Mouse (Mus musculus): ENCODE data around the gene Map3k7. TPM values are rescaled to one million over a fixed set of nuclear protein-coding genes. Genes with fewer than 3 reads are reported as not detected.

Map3k7 gene
- polyA plus RNA-seq (2015; fragmentation: Nextera tagmentation; extraction: Ambion mirVana) = 16.9 and 25.9 TPM in 2 replicates

DNA sequence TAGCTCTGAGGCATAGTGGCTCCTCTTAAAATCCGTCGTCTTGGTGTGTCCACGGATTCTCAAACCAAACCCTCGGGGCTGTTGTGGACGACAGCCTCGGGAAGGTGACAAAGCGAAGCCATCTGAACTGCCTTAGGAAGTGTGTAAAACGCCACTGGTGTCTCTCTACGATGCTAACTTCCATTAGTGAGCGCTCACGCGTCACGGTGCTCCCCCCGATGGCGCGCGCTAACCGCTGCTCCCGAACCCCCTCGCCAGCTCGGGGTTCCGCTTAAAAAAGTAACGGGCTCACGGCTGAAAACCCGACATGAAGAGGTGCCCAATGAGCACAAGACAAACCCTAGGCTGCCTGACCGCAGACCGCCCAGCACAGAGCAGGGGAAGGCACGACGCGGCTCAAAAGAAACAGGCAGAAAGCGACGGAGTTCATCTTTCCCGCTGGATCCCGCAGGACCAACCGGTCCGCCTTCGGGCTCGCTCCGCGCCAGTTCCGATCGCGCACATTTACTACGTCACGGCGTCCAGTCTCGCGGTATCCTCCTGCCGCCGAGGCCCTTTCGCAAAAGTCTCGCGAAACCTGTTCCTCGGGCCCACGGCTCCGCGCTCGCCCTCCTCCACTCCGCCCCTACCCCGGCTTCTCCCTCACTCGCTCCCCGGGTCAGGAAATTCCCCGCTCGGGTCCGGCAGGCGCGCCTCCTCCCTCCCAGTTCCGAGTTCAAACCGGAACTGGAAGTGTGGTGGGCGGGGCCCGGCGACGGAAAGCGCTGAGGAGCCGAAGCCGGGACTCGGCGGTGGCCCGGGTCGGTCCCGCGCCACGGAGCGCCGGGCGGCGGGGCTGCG lies at the start of gene Map3k7:
Gene Map3k7 (plus strand): TSS at position 744 of the 840 bp plus-strand sequence.
- peak within 1 kb of the TSS; percentile 71 for H3K4me2 ChIP-seq (ENCODE audit: low read depth, low read length)
- H3K27ac ChIP-seq (ENCODE audit: low read length) = peak within 1 kb of the TSS; percentile 99
- no peaks in the 10 kb centered on the region for H3K27me3 ChIP-seq (ENCODE audit: control insufficient read depth, insufficient read depth, low read depth, low read length)
- WGBS = under 1% methylated on average over 88 of the region's 88 CpGs
- H3K9ac ChIP-seq (ENCODE audit: low read length) = peak within 1 kb of the TSS; percentile 87
- H3K9me3 ChIP-seq (ENCODE audit: control insufficient read depth, low read length) = no peaks in the 10 kb centered on the region
- ATAC-seq (ENCODE audit: low read depth) = peak; percentile 97
- peak within 1 kb of the TSS; percentile 75 for H3K4me3 ChIP-seq (ENCODE audit: low read length)
- peaks cover 17% of the 10 kb centered on the region for H3K4me1 ChIP-seq (replicated peaks; ENCODE audit: control insufficient read depth, insufficient read depth, low read length)
- no peaks in the 10 kb centered on the region for H3K36me3 ChIP-seq (ENCODE audit: control insufficient read depth, insufficient read depth, low read length)

DNA sequence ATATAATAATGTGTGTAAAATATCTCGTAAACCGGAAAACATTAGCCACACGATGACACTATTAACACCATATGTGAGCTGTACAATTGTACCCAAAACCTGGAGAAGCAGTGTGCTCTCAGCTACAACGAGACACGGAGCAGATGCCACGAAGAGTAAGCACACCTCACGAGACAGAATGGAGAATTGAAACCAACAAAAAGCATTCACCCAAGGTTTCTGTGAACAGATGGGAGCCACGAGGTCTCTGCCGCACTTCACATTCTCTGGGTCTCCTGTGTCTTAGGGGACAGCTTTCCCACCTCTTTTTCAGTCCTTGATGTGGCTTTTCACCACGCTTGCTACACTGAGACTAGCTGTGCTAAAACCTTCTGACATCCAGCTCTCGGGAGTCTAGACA lies 48.8 kb upstream of the Map3k7 start:
- no peak overlapping the region for H3K27ac ChIP-seq (ENCODE audit: low read length)
- no peaks in the 10 kb centered on the region for H3K4me1 ChIP-seq (replicated peaks; ENCODE audit: control insufficient read depth, insufficient read depth, low read length)
- H3K9ac ChIP-seq (ENCODE audit: low read length) = no peak overlapping the region
- no peak overlapping the region for H3K4me3 ChIP-seq (ENCODE audit: low read length)
- H3K4me2 ChIP-seq (ENCODE audit: low read depth, low read length) = no peak overlapping the region
- ATAC-seq (ENCODE audit: low read depth) = no peak
- no peaks in the 10 kb centered on the region for H3K27me3 ChIP-seq (ENCODE audit: control insufficient read depth, insufficient read depth, low read depth, low read length)
- H3K9me3 ChIP-seq (ENCODE audit: control insufficient read depth, low read length) = no peaks in the 10 kb centered on the region
- WGBS = 74% methylated on average over 11 of the region's 11 CpGs
- H3K36me3 ChIP-seq (ENCODE audit: control insufficient read depth, insufficient read depth, low read length) = no peaks in the 10 kb centered on the region

GRCm38 (mm10) chr4:31918717-31919116 lies 45.2 kb upstream of the Map3k7 start:
- Histone ChIP-seq H3K4me1 (replicated peaks; ENCODE audit: control insufficient read depth, insufficient read depth, low read length) (no peaks in the 10 kb centered on the region), H3K4me3 (ENCODE audit: low read length) (no peak overlapping the region), H3K9ac (ENCODE audit: low read length) (no peak overlapping the region), H3K36me3 (ENCODE audit: control insufficient read depth, insufficient read depth, low read length) (no peaks in the 10 kb centered on the region), H3K9me3 (ENCODE audit: control insufficient read depth, low read length) (no peaks in the 10 kb centered on the region), H3K4me2 (ENCODE audit: low read depth, low read length) (no peak overlapping the region), H3K27ac (ENCODE audit: low read length) (no peak overlapping the region), H3K27me3 (ENCODE audit: control insufficient read depth, insufficient read depth, low read depth, low read length) (no peaks in the 10 kb centered on the region)
- 85% methylated on average over 5 of the region's 5 CpGs for WGBS
- ATAC-seq (ENCODE audit: low read depth) = no peak

DNA sequence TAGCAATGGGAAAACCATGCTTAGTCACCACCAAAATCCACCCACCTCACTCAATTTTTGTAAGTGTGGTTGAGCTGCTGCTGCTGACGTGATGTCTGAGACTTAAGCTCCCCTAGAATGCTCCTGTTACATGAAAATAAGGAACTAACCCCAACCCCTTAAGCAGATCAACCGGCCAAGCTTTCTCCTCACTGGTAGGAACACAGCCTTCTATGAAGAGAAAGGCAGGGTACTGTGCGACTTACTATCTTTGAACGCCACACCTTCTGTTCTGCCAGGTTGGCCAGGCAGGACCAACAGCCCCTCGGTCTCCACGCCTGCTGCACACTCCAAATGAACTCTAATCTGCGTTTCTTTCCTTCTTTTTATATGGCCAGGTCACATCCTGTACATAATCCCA lies 41.7 kb upstream of the Map3k7 start:
- no peak overlapping the region for H3K9ac ChIP-seq (ENCODE audit: low read length)
- WGBS = 62% methylated on average over 7 of the region's 7 CpGs
- no peak overlapping the region for H3K4me2 ChIP-seq (ENCODE audit: low read depth, low read length)
- H3K4me3 ChIP-seq (ENCODE audit: low read length) = no peak overlapping the region
- no peak overlapping the region for H3K27ac ChIP-seq (ENCODE audit: low read length)
- no peaks in the 10 kb centered on the region for H3K9me3 ChIP-seq (ENCODE audit: control insufficient read depth, low read length)
- H3K4me1 ChIP-seq (replicated peaks; ENCODE audit: control insufficient read depth, insufficient read depth, low read length) = no peaks in the 10 kb centered on the region
- no peaks in the 10 kb centered on the region for H3K36me3 ChIP-seq (ENCODE audit: control insufficient read depth, insufficient read depth, low read length)
- ATAC-seq (ENCODE audit: low read depth) = no peak
- no peaks in the 10 kb centered on the region for H3K27me3 ChIP-seq (ENCODE audit: control insufficient read depth, insufficient read depth, low read depth, low read length)

GRCm38 (mm10) chr4:31923437-31923836 lies 40.5 kb upstream of the Map3k7 start:
- Histone ChIP-seq H3K4me1 (replicated peaks; ENCODE audit: control insufficient read depth, insufficient read depth, low read length) (no peaks in the 10 kb centered on the region), H3K4me2 (ENCODE audit: low read depth, low read length) (no peak overlapping the region), H3K4me3 (ENCODE audit: low read length) (no peak overlapping the region), H3K36me3 (ENCODE audit: control insufficient read depth, insufficient read depth, low read length) (no peaks in the 10 kb centered on the region), H3K27me3 (ENCODE audit: control insufficient read depth, insufficient read depth, low read depth, low read length) (no peaks in the 10 kb centered on the region), H3K9ac (ENCODE audit: low read length) (no peak overlapping the region), H3K9me3 (ENCODE audit: control insufficient read depth, low read length) (no peaks in the 10 kb centered on the region), H3K27ac (ENCODE audit: low read length) (no peak overlapping the region)
- ATAC-seq (ENCODE audit: low read depth) = no peak
- WGBS = 53% methylated on average over 8 of the region's 8 CpGs

DNA sequence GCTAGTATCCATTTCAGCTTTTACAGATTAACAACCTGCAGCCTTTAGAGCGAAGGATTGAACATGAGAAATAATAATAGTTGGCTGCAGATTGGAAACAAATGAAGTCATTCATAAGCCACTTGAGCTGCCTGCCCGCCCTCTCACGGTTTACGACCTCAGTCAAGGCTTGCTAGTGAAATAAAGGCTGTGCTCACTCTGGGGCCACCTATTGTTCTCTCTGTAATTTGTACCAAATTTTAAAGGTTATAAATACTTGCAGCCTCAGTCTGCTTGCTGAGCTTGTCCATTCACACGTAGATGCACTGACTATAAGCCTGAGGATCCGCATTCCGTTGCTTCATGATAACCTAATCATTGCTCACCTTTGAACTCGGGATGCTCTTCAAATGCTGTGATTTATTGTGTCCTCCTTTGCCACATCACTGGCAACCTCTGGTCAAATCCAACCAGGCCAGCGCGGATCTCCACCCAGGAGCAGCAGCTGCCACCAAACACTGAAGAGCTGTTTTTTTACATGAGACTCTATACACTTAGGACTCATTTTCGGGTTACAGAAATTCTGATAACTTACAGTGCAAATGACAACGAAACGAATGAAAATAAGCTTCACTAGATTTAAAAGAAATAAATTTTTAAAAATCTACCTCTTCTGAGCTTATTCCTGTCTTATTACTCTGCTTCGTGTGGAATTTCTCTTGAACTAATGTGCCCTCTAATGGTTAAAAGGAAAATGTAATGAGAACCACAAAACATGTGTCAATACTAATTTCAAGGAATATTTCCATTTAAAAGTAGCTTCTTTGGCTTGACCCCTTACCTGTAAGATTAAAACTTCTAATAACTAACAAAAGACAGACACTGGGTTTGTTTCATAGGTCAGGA lies 39.4 kb upstream of the Map3k7 start:
- H3K9me3 ChIP-seq (ENCODE audit: control insufficient read depth, low read length) = no peaks in the 10 kb centered on the region
- 42% methylated on average over 14 of the region's 14 CpGs for WGBS
- H3K27me3 ChIP-seq (ENCODE audit: control insufficient read depth, insufficient read depth, low read depth, low read length) = no peaks in the 10 kb centered on the region
- H3K4me3 ChIP-seq (ENCODE audit: low read length) = no peak overlapping the region
- no peaks in the 10 kb centered on the region for H3K4me1 ChIP-seq (replicated peaks; ENCODE audit: control insufficient read depth, insufficient read depth, low read length)
- no peak overlapping the region for H3K9ac ChIP-seq (ENCODE audit: low read length)
- ATAC-seq (ENCODE audit: low read depth) = no peak
- H3K36me3 ChIP-seq (ENCODE audit: control insufficient read depth, insufficient read depth, low read length) = no peaks in the 10 kb centered on the region
- no peak overlapping the region for H3K4me2 ChIP-seq (ENCODE audit: low read depth, low read length)
- H3K27ac ChIP-seq (ENCODE audit: low read length) = no peak overlapping the region

- Histone ChIP-seq H3K27ac (ENCODE audit: low read length) (no peak overlapping the region), H3K9me3 (ENCODE audit: control insufficient read depth, low read length) (no peaks in the 10 kb centered on the region), H3K4me2 (ENCODE audit: low read depth, low read length) (no peak overlapping the region), H3K4me3 (ENCODE audit: low read length) (no peak overlapping the region), H3K27me3 (ENCODE audit: control insufficient read depth, insufficient read depth, low read depth, low read length) (no peaks in the 10 kb centered on the region; the same call in 1 of the 2 replicates), H3K9ac (ENCODE audit: low read length) (no peak overlapping the region), H3K36me3 (ENCODE audit: control insufficient read depth, insufficient read depth, low read length) (no peaks in the 10 kb centered on the region), H3K4me1 (replicated peaks; ENCODE audit: control insufficient read depth, insufficient read depth, low read length) (peaks cover 7% of the 10 kb centered on the region)
- no peak for ATAC-seq (ENCODE audit: low read depth)
- WGBS = 51% methylated on average over 3 of the region's 3 CpGs
These were observed 30.7 kb upstream of the Map3k7 start for GRCm38 (mm10) chr4:31933171-31933570.

GRCm38 (mm10) chr4:31935831-31936306 lies 28.0 kb upstream of the Map3k7 start:
- Histone ChIP-seq H3K27me3 (ENCODE audit: control insufficient read depth, insufficient read depth, low read depth, low read length) (no peaks in the 10 kb centered on the region; the same call in 1 of the 2 replicates), H3K9me3 (ENCODE audit: control insufficient read depth, low read length) (no peaks in the 10 kb centered on the region), H3K4me3 (ENCODE audit: low read length) (no peak overlapping the region), H3K36me3 (ENCODE audit: control insufficient read depth, insufficient read depth, low read length) (no peaks in the 10 kb centered on the region), H3K4me1 (replicated peaks; ENCODE audit: control insufficient read depth, insufficient read depth, low read length) (peaks cover 7% of the 10 kb centered on the region), H3K4me2 (ENCODE audit: low read depth, low read length) (no peak overlapping the region), H3K27ac (ENCODE audit: low read length) (no peak overlapping the region), H3K9ac (ENCODE audit: low read length) (no peak overlapping the region)
- no peak for ATAC-seq (ENCODE audit: low read depth)
- 36% methylated on average over 3 of the region's 3 CpGs for WGBS

- H3K9me3 ChIP-seq (ENCODE audit: control insufficient read depth, low read length) = no peaks in the 10 kb centered on the region
- peaks cover 7% of the 10 kb centered on the region for H3K4me1 ChIP-seq (replicated peaks; ENCODE audit: control insufficient read depth, insufficient read depth, low read length)
- H3K36me3 ChIP-seq (ENCODE audit: control insufficient read depth, insufficient read depth, low read length) = no peaks in the 10 kb centered on the region
- H3K4me2 ChIP-seq (ENCODE audit: low read depth, low read length) = no peak overlapping the region
- no peak overlapping the region for H3K9ac ChIP-seq (ENCODE audit: low read length)
- H3K4me3 ChIP-seq (ENCODE audit: low read length) = no peak overlapping the region
- no peaks in the 10 kb centered on the region; the same call in 1 of the 2 replicates for H3K27me3 ChIP-seq (ENCODE audit: control insufficient read depth, insufficient read depth, low read depth, low read length)
- WGBS = 27% methylated on average over 8 of the region's 8 CpGs
- no peak overlapping the region for H3K27ac ChIP-seq (ENCODE audit: low read length)
- no peak for ATAC-seq (ENCODE audit: low read depth)
These were observed 27.5 kb upstream of the Map3k7 start for GRCm38 (mm10) chr4:31936358-31936757.
